Mouse (Mus musculus) WW6 (cell line): Measurements from ENCODE around the gene Olfr470.
"Not testable (repeated sequence)": the region's sequence is repeated elsewhere in the genome, so short reads cannot be mapped to it uniquely, and the experiment has no call there.

ENCODE experiments used
- DNase-seq: peaks from one replicate; pipeline ENCODE4 v3.0.0-alpha.2; 2013; ENCODE audit warnings: low read depth, low spot score

The Olfr470 gene

DNA sequence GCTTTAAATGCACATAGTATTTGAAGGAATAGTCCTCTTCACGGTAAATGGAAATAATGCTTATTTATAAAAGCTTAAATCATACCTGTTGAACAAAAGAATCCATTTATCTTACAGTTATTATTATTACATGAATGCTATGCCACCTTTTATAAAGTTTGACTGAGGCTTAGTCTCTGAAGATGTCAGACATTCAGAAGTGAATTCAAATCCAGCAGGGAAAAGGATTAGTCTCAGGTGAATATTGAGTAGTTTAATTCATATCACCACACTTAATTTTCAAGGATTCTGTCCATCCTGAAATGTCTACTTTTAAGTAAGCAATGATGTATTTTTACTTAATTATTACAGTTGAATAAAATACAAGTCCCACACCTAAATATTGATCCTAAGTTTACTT lies at the start of gene Olfr470:
Olfr470 (minus strand) TSS at position 101 of the 400 bp plus-strand sequence.
- DNase-seq, result not testable (repeated sequence)

- DNase-seq, result no peak
Observed at GRCm38 (mm10) chr7:107841719-107842118, 5.6 kb downstream of the Olfr470 start.

GRCm38 (mm10) chr7:107825441-107825840 lies 21.8 kb downstream of the Olfr470 start, which contains the start of gene Olfr469:
TSS of gene Olfr469 (minus strand) at chr7:107825541.
- DNase-seq, result not testable (repeated sequence)

DNA sequence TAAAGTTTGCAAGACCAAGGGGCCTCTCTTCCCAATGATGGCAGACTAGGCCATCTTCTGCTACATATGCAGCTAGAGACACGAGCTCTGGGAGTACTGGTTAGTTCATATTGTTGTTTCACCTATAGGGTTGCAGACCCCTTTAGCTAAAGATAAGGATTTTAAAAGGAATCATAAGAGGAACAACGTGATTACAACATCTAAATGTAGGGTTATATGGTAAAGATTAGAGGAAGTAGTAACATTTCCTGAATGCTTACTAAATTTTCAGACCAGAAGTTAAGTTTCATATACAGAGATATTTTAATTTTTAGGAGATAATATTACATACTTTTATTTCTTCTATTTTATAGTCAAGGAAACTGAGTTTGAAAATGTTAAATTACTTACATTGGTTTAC lies 23.4 kb downstream of the Olfr470 start:
- DNase-seq, result not testable (repeated sequence)

DNA sequence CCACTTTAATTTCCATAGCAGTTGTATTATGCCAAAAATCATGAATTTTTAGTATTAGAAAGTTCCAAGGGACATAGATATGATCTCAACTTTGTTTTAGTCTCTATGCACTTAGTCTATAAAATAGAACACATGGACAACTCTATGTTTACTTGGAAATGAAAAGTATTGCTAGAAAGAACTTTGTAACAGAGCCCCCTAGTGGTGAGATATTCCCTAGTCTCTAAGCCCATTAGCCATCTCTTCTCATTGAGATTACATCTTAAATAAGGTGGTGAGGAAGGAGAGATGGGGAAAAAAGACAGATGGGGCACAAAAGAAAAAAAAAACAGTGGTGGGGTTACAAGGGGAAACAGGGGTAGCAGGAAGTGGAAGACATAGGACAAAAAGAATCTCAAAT lies 27.8 kb downstream of the Olfr470 start:
- DNase-seq, result no peak

GRCm38 (mm10) chr7:107811963-107812362 lies 35.3 kb downstream of the Olfr470 start, which contains the start of gene Olfr467:
TSS of gene Olfr467 (plus strand) at chr7:107812263.
- DNase-seq, result no peak

DNA sequence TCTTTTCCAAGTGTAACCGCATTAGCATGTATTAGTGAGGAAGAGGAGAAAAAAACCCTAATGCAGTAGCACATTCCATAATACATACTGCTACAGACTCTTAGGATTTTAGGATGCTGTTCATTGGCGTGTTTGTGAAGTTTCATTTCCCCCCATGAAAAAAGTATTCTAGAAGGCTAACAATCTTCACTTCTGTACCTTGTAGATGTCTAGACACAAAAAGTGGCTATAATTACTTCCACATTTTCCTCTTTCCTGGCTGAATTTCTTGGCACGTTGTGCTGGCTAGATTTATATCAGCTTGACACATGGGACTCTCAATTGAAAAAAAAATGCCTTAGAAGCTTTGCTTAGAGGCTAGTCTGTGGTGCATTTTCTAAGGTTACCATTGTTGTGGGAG lies 45.2 kb downstream of the Olfr470 start:
- no peak for DNase-seq

- no peak for DNase-seq
Observed at GRCm38 (mm10) chr7:107801108-107801507, 46.2 kb downstream of the Olfr470 start, which contains the start of gene Ovch2. TSS of gene Ovch2 (minus strand) at chr7:107801208.

- no peak for DNase-seq
Observed at GRCm38 (mm10) chr7:107796500-107796899, 50.8 kb downstream of the Olfr470 start.
